Mouse (Mus musculus) retina, postnatal 1 day (tissue): ENCODE results near the gene Nexmif.
A peak's percentile ranks its signal among the peaks of the same experiment; 100 is the strongest.
"Not testable (repeated sequence)": the region's sequence is repeated elsewhere in the genome, so short reads cannot be mapped to it uniquely, and the experiment has no call there.

ENCODE experiments used
- DNase-seq: peaks from one replicate; pipeline ENCODE4 v3.0.0-alpha.2; 2012

Nexmif gene

DNA sequence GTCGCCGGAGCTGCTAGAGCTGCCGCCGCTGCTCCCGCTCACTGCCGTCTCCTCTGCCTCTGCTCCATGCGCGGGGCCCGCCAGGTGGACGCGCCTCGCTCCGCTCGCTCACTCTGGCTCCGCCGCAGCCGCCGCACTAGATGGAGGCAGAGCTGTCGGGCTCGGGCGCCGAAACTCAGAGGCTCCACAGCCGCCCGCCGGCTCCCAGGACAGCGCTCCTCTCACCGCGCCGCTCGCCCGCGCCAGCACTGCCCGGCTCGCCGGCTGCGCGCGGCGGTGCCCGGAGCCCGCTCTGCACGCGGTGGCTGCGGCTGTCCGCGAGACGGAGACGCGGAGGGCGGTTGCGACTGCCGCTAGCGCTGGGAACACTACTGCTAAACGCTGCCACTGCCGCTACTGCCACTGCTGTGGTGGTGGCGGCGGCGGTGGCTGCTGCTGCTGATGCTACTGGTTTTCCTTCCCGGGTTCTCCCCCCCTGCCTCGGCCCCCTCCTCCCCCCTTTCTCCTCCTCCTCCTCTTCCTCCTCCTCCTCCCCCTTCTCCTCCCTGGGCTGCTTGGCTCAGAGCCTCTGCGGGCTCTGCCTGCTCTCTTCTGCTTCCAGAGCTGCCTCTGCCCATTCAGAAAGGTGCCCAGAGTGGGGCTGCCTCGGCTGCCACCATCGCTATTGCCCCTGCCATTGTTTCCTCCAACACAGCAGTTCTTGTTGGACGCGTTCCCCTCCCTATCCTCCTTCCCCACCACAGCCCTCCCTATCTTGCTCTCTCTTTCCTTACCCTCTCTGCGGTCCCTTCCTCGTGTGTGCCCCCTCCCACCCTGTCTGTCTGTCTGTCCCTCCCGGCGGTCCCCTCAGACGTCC is at the start of gene Nexmif:
Gene Nexmif (minus strand): TSS at position 450 of the 856 bp plus-strand sequence.
- peak; percentile 69 for DNase-seq

GRCm38 (mm10) chrX:104208701-104209100 is 7.7 kb upstream of the Nexmif start:
- no peak for DNase-seq

GRCm38 (mm10) chrX:104201592-104202139 is 681 bp upstream of the Nexmif start:
- peak; percentile 3 for DNase-seq

- DNase-seq: peak; percentile 58
Measured at GRCm38 (mm10) chrX:104200388-104200735, 623 bp downstream of the Nexmif start.

GRCm38 (mm10) chrX:104199611-104200387 is 1.2 kb downstream of the Nexmif start:
- peak; percentile 75 for DNase-seq

GRCm38 (mm10) chrX:104199070-104199469 is 1.9 kb downstream of the Nexmif start:
- DNase-seq: no peak

DNA sequence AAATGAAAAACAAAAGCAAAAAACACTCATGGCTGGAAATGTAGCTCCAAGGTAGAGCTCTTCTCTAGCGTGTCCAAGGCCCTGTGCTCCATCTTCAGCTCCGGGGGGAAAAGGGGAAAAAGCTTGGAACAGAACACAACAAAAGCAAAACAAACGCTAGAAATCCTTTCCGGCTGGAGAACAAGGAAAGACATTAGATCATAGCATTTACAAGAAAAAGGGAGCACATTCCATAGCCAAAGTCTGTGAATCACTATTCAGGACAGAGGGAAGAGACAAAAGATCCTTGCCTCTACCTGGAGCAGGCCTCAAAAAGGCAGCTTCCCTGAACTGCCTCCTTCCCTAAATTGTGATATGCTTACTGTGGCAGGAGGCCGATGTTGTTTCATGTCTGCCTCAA is 4.4 kb downstream of the Nexmif start:
- no peak for DNase-seq

GRCm38 (mm10) chrX:104179257-104179656 is 21.7 kb downstream of the Nexmif start:
- DNase-seq: peak; percentile 66

DNA sequence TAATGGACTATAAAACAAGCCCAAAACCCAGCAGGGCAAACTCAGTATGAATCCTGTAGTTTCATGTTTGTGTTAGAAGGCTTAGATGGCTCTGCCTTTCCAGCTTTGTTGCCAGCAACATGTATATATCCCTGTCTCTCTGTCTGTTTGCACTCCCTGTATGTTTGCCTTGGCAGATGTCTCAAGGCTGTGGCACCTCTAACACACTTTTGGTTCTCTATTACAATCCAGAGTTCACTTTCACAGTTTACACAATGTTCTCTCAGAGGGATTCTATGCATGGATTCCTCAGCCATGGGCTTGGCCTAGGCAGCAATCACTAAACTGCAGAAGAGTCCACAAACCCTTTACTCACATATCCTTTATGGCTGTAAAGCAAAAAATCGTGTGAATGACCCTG is 50.9 kb downstream of the Nexmif start:
- DNase-seq: no peak

- not testable (repeated sequence) for DNase-seq
Measured at GRCm38 (mm10) chrX:104115266-104115665, 85.7 kb downstream of the Nexmif start.

GRCm38 (mm10) chrX:104114596-104114995 is 86.4 kb downstream of the Nexmif start:
- DNase-seq: no peak

GRCm38 (mm10) chrX:104054848-104055247 is 146.1 kb downstream of the Nexmif start:
- no peak for DNase-seq

DNA sequence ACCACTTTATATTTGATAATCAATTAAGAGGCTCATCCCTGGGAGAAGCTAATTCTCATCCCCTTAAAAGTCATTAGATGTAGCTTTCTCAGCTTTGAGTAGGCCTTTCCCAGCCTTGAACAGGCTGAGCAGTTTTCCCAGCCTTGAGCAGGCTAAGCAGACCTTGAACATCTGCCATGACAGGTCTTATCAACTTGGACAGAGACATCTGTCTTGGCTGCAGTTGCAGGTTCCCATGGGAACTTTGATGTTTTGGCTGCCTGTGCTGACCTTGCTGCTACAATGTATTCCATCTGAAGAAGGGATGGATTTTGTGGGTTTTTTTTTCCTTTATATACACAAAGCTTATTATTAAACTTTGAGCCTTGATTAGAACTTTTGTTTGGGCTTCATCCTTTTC is 160.7 kb downstream of the Nexmif start:
- no peak for DNase-seq

DNA sequence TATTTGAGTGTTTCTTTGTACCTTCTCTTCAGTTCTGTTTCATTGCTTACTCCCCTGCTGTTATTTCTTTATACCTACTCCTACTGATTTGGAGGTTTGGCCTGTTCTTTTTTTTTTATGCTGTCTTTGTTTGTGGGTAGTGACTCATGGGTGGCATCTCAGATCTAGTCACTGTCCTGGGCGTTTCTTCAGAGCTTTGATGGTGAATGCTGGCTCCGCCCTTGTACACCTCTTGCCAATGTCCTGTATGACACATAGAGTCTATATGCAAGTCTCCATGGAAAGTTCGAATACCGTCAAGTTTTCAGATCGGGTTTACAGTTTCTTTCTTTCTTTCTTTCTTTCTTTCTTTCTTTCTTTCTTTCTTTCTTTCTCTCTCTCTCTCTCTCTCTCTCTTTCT is 167.1 kb downstream of the Nexmif start:
- no peak for DNase-seq

DNA sequence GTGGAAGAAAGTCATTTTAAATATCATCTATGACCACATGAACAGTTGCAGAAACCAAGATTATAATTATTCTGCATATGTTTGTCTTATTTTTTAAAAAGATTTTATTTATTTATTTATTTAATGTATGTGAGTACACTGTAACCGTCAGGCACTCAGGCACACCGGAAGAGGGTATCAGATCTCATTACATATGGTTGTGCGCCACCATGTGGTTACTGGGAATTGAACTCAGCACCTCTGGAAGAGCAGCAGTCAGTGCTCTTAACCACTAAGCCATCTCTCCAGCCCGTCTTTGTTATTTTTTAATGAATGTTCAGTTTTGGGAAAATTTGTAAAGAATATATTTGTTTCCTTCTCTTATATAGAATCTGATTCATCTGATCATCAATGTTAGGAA is 168.2 kb downstream of the Nexmif start:
- no peak for DNase-seq
